Mouse (Mus musculus) brain, adult 2 months (tissue): ENCODE measurements around the gene Lrrc51.
"Not testable (repeated sequence)": the region's sequence is repeated elsewhere in the genome, so short reads cannot be mapped to it uniquely, and the experiment has no call there.

Experiments used
- DNase-seq: peaks from one replicate; pipeline ENCODE4 v3.0.0; 2011; ENCODE audit warnings: low read depth, low spot score

The Lrrc51 gene

GRCm38 (mm10) chr7:101933751-101934240 lies at the start of gene Lrrc51, which contains the start of gene Numa1:
Lrrc51 (minus strand) TSS chr7:101933895.
Numa1 (plus strand) TSS chr7:101934111.
- DNase-seq = peak; percentile 99

DNA sequence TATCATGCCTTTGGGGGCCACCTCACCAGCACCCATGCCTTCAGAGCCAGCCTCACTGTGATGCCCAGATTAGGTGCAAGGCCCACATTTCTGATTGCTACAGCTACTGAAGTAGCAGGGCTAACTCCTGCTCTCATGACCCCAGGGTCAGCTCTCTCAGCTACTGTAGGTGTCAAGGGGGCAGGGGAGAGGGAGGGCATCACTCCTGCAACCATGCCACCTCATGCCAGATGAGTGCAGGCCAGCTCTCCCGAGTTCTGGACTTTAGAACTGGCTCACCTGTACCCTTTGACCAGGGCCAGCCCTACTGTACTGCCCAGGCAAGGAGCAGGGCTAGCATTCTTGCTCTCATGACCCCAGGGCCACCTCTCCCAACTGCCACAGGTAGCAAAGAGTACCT lies 49.0 kb upstream of the Lrrc51 start:
- DNase-seq = no peak

DNA sequence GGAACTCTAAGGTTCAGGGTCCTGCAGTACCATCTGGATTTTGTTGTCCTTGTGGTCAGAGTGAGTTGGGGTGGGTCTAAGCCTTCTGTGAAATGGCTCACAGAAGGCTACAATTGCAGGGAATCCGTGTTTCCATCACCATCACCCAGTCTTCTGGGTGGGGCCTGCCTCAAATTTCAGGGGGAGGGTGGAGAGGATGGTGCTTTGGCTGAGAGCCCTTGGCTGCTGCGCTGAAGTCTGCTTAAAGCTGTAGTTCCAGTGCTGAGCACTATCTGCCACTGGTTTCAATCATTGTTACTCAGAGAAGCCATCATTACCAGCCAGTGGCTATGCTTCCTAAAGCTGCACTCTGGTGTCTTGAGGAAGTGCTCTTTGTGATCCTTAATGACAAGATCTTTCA lies 40.8 kb upstream of the Lrrc51 start:
- peak; percentile 69 for DNase-seq

- DNase-seq = no peak
Measured at GRCm38 (mm10) chr7:101973730-101974129, 40.0 kb upstream of the Lrrc51 start.

DNA sequence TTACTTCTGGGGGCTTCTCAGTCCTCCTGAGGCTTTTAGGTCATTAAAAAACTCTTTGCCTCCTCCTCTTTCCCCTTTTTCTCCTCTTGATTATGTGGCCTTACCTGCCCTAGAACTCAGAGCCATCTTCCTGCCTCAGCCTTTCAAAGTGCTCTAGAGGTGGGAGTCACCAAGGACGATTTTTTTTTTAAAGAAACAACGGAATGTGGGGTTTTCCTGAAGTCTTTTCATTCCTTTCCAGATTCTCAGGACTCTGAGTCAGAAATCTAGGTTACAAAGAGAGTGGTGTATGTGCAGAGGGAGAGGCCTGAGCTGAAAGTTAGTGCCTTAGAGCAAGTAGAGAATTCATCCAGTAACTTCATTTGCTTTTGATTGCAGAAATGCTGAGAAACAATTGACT lies 38.0 kb upstream of the Lrrc51 start:
- DNase-seq = no peak

- peak; percentile 93 for DNase-seq
Measured at GRCm38 (mm10) chr7:101970821-101971461, 37.2 kb upstream of the Lrrc51 start.

- DNase-seq = peak; percentile 96
Measured at GRCm38 (mm10) chr7:101970429-101970775, 36.7 kb upstream of the Lrrc51 start.

DNA sequence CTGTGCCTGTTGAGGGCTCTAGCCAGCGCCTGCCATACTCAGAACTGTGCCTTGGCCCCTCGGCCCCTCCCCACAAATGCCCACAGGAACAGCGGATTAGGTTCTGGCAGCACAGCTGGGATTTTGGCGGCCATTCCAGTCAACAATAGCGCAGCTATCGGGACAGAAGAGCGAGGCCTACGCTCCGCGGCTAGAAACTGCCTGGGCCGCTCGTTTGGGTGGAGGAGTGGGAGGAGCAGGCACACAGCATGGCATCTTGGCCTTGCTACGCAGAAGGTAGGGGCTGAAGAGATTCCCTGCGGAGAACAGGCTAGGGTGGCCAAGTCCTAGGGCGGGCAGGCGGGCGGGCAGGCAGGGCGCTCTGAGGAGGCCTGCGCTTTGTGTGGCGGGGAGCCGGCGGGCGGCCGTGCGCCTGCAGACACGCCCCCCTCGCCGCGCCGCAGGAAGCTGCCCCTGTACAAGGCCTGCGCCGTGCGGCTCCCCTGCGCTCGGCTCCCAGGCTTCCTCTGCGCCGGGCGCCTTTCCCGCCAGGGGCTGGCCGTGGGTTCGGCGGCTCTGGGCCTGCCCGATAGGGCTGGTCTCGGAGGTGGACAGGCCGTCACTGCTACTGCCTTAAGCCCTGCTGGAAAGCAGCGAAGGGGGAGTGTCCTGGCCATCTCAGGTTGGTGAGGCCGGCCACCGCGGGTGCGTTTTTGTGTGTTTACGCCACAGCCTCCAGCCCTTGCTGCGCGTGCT lies 36.2 kb upstream of the Lrrc51 start:
- DNase-seq = peak; percentile 91

DNA sequence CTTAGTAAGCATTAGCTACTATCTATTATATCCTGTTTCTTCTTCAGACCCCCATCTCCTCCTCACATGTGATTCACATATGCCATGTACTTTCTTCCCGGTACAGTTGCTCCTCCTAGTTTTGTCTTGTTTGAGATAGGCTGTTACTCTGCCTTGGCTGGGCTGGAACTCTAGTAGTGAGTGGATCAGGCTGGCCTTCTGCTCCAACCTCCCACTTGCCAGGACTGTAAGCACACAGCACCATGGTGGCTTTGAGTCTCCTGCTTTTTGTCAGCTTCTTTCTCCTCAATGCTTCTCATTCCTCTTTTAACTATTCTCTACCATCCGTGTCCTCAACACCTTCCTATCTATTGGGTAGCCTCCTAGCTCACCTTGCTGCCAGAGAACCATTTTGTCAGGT lies 35.1 kb upstream of the Lrrc51 start:
- no peak for DNase-seq

GRCm38 (mm10) chr7:101967256-101967655 lies 33.6 kb upstream of the Lrrc51 start:
- peak; percentile 41 for DNase-seq

- DNase-seq = peak; percentile 16
Measured at GRCm38 (mm10) chr7:101965606-101966005, 31.9 kb upstream of the Lrrc51 start.

DNA sequence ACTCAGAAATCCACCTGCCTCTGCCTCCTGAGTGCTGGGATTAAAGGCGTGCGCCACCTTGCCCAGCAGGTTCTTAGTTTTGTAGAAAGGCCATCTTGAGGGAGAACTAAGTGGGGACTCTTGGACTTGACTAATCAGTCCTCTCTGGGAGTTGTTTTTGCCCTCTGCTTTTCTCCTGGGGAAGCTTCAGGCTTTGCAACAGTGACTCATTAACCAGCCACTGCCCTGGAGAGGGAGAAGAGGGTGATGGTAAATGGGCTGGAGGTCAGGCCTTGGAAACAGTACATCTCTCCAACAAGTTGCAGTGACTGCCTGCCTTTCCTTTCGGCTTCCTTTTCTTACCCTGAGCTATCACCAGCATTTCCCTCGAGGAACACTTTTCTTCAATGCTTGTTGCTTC lies 30.9 kb upstream of the Lrrc51 start:
- no peak for DNase-seq

- no peak for DNase-seq
Measured at GRCm38 (mm10) chr7:101963621-101964020, 29.9 kb upstream of the Lrrc51 start.

- no peak for DNase-seq
Measured at GRCm38 (mm10) chr7:101962829-101963228, 29.1 kb upstream of the Lrrc51 start.

GRCm38 (mm10) chr7:101956911-101957310 lies 23.2 kb upstream of the Lrrc51 start:
- no peak for DNase-seq

DNA sequence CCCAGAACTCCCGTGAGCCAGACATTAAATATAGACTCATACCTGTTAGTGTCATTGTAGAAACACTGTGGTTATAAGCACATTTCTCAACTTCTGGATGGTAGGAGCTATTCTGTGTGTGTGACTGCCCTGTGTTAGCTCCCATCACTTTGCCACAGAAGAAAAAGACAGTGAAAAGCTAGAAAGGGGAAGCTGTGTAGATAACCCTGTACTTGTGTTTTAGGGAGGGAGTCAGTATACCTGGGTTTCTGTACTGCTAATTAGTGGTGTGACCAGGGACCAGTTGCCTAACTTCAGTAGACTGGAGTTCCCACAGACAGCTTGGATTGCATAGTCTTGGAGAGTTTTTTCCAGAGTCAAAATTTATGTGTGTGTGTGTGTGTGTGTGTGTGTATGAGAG lies 22.8 kb upstream of the Lrrc51 start:
- no peak for DNase-seq

DNA sequence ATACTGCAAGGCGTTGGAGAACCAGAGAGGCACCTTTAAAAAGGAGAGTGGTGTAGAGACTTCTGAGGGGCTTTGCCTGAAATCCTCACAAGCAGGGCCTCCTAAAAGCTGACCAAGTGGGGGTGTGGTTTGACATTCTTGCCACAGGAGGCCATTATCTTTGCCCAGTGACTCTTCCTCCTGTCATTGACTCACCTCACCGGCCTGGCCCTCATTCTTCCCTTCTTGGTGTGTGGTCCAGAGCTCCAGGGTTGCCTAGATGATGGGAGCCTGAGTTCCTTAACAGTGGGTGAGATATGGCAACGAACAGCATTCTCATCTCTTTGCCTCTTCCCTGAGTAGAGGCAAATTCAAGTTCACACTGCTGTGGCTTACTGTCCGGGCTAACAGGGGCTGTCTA lies 22.2 kb upstream of the Lrrc51 start:
- DNase-seq = no peak

GRCm38 (mm10) chr7:101955276-101955675 lies 21.6 kb upstream of the Lrrc51 start:
- peak; percentile 38 for DNase-seq

- DNase-seq = peak; percentile 87
Measured at GRCm38 (mm10) chr7:101954163-101954562, 20.5 kb upstream of the Lrrc51 start.

DNA sequence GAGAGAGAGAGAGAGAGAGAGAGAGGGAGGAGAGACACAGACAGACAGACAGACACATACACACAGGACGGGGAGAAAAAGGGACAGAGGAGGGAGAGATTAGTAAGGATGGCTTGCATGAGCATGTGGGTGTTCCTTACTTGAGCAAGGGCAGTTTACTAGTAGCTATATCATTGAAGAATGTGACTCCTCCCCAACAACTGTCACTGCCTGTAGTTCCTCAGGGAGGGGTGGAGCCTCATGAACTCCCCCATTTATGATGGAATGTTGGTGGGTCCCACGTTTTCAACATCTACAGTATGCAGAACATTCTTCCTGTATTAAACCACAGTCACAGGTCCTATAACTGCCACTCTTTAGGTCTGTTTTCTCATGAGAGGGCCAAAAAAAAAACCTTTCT lies 18.4 kb upstream of the Lrrc51 start:
- DNase-seq = no peak

- DNase-seq = no peak
Measured at GRCm38 (mm10) chr7:101951648-101952047, 18.0 kb upstream of the Lrrc51 start.

- DNase-seq = not testable (repeated sequence)
Measured at GRCm38 (mm10) chr7:101949008-101949407, 15.3 kb upstream of the Lrrc51 start.

- DNase-seq = no peak
Measured at GRCm38 (mm10) chr7:101939758-101940157, 6.1 kb upstream of the Lrrc51 start.
